Mouse (Mus musculus) bone marrow macrophage, adult 2 months (primary cell): ENCODE results near the gene Homer2.

ENCODE experiments used
- CTCF ChIP-seq: IDR thresholded peaks from 2 replicates; pipeline ENCODE4 v1.5.1; 2012; ENCODE audit warnings: low read depth, mild to moderate bottlenecking, low read length, moderate library complexity
- POLR2A ChIP-seq: IDR thresholded peaks from 2 replicates; pipeline ENCODE4 v1.6.1; 2012; ENCODE audit warnings: mild to moderate bottlenecking, low read depth, low read length, borderline replicate concordance

DNA sequence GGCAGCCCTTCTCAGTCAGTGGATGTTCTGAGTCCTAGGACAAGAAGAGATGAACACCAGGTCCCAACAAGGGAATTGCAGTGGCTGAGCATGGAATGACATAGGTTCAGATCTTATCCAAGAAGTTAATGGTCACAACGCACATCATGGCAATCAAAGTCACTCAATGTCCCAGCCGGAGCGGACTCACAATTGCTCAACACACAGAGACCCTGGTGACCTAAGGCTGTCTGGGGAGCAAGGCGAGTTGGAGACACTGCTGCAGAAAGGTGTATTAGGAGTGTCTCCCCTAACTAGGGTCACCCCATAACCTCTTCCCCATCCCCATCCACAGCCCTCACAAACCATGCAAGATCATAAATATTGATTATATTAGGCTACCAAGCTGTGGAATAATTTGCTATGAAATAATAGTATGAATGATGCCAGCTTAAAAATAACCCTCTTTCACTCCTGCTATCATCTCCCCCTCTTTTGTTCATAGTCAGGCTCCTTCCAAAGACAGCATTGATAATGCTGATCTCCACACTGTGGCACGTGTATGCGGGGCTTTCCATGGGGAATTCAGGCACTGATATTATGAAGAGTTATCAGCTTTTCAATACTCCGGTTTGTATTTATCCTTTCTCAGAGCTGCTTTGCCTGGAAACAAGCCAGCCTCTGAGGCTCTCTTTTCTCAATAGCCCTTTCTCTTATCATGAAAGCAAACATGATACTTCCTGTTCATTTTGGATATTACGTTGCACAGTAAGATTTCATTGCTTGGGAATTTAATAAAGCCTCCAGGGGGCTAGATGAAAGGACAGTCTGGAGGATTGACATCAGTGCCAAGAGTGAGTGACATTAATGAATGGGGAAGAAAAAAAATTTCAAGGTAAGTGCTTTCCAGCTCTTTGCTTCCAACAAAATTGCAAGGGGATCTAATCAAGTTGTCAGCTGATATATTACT, 147.0 kb downstream of the Homer2 start:
- TF ChIP-seq CTCF (no peak), POLR2A (no peak)
